Mouse (Mus musculus): Measurements from ENCODE around the gene 4933428G20Rik.

The 4933428G20Rik gene

GRCm38 (mm10) chr11:97505784-97506183 lies 5.6 kb upstream of the 4933428G20Rik start:
- DNase-seq (ENCODE audit: low spot score in 2 of 2): no peak

- DNase-seq (ENCODE audit: low spot score in 2 of 2): no peak
These were observed 2.7 kb upstream of the 4933428G20Rik start for GRCm38 (mm10) chr11:97502846-97503245.

- no peak for DNase-seq (ENCODE audit: low spot score in 2 of 2)
These were observed 2.2 kb upstream of the 4933428G20Rik start for GRCm38 (mm10) chr11:97502383-97502782.

- DNase-seq (ENCODE audit: low spot score in 2 of 2): no peak
These were observed 744 bp upstream of the 4933428G20Rik start for GRCm38 (mm10) chr11:97500720-97501448.

- no peak for DNase-seq (ENCODE audit: low spot score in 2 of 2)
These were observed 2.6 kb downstream of the 4933428G20Rik start for GRCm38 (mm10) chr11:97497543-97497942.

GRCm38 (mm10) chr11:97492836-97493235 lies 7.3 kb downstream of the 4933428G20Rik start:
- no peak for DNase-seq (ENCODE audit: low spot score in 2 of 2)

- no peak for DNase-seq (ENCODE audit: low spot score in 2 of 2)
These were observed 8.5 kb downstream of the 4933428G20Rik start for GRCm38 (mm10) chr11:97491640-97492039.

GRCm38 (mm10) chr11:97489589-97490324 lies 10.4 kb downstream of the 4933428G20Rik start:
- DNase-seq (ENCODE audit: low spot score in 2 of 2): peak in 1 of 2 experiments; percentile 72

- no peak for DNase-seq (ENCODE audit: low spot score in 2 of 2)
These were observed 12.5 kb downstream of the 4933428G20Rik start for GRCm38 (mm10) chr11:97487656-97488055.

GRCm38 (mm10) chr11:97485661-97486060 lies 14.5 kb downstream of the 4933428G20Rik start:
- no peak for DNase-seq (ENCODE audit: low spot score in 2 of 2)

- DNase-seq (ENCODE audit: low spot score in 2 of 2): no peak
These were observed 20.3 kb downstream of the 4933428G20Rik start for GRCm38 (mm10) chr11:97479824-97480223.

- no peak for DNase-seq (ENCODE audit: low spot score in 2 of 2)
These were observed 21.1 kb downstream of the 4933428G20Rik start for GRCm38 (mm10) chr11:97479085-97479484.

GRCm38 (mm10) chr11:97478345-97478744 lies 21.8 kb downstream of the 4933428G20Rik start:
- no peak for DNase-seq (ENCODE audit: low spot score in 2 of 2)

GRCm38 (mm10) chr11:97477431-97477830 lies 22.7 kb downstream of the 4933428G20Rik start:
- no peak for DNase-seq (ENCODE audit: low spot score in 2 of 2)

GRCm38 (mm10) chr11:97476334-97477095 lies 23.6 kb downstream of the 4933428G20Rik start:
- peak in 1 of 2 experiments; percentile 69 for DNase-seq (ENCODE audit: low spot score in 2 of 2)

GRCm38 (mm10) chr11:97471276-97471675 lies 28.9 kb downstream of the 4933428G20Rik start:
- DNase-seq (ENCODE audit: low spot score in 2 of 2): no peak

GRCm38 (mm10) chr11:97469828-97470227 lies 30.3 kb downstream of the 4933428G20Rik start:
- no peak for DNase-seq (ENCODE audit: low spot score in 2 of 2)

- DNase-seq (ENCODE audit: low spot score in 2 of 2): peak; percentile 60 to 76
These were observed 31.4 kb downstream of the 4933428G20Rik start for GRCm38 (mm10) chr11:97468639-97469287.

- no peak for DNase-seq (ENCODE audit: low spot score in 2 of 2)
These were observed 33.5 kb downstream of the 4933428G20Rik start for GRCm38 (mm10) chr11:97466444-97467160.

- no peak for DNase-seq (ENCODE audit: low spot score in 2 of 2)
These were observed 34.2 kb downstream of the 4933428G20Rik start for GRCm38 (mm10) chr11:97465957-97466356.

- no peak for DNase-seq (ENCODE audit: low spot score in 2 of 2)
These were observed 36.1 kb downstream of the 4933428G20Rik start for GRCm38 (mm10) chr11:97463991-97464390.
